Mouse (Mus musculus): ENCODE measurements around the gene Ffar4. TPM values are rescaled to one million over a fixed set of nuclear protein-coding genes. Genes with fewer than 3 reads are reported as not detected.
A peak's percentile ranks its signal among the peaks of the same experiment; 100 is the strongest.

Ffar4 gene
- polyA plus RNA-seq, 1 experiment from 2014 or later = 0.46 TPM

DNA sequence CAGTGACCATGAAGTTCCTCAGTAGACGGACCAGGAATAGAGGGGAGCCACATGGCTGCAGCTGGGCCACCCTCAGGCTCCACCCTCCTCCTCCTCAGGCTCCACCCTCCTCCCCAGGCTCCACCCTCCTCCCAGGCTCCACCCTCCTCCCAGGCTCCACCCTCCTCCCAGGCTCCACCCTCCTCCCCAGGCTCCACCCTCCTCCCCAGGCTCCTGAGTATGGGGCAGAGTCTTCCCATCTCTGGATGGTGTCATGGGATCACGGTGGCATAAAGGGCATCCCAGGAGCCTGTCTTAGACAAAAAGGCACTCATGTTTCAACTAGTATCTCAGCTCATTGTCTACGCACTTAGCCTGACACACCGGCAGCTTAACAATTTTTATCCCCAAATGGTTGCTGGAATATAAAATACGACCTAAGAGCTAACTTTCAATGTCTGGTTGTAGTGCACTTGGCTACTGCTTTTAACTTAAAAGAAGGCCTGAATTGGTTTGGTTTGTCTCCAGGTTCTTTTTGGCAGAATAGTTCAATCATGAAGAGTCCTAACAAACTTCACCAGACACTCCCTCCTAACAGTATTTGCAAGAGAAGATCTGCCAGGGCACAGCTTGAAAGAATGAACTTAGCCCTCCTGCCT is 23.4 kb downstream of the Ffar4 start:
- no peaks in the 10 kb centered on the region for H3K9me3 ChIP-seq (ENCODE audit: control insufficient read depth, low read length)
- H3K4me3 ChIP-seq (ENCODE audit: low read length) = no peak overlapping the region
- H3K36me3 ChIP-seq (ENCODE audit: control insufficient read depth, insufficient read depth, low read length) = no peaks in the 10 kb centered on the region
- H3K9ac ChIP-seq (ENCODE audit: low read depth, low read length) = no peak overlapping the region
- H3K27me3 ChIP-seq (replicated peaks; ENCODE audit: control insufficient read depth, insufficient read depth, low read length) = 0 out of 2 replicates have a peak, but pooled peaks cover 2% of the 10 kb centered on the region
- H3K27ac ChIP-seq (ENCODE audit: low read depth, low read length) = no peak overlapping the region
- no peak for ATAC-seq
- 78% methylated on average over 5 of the region's 5 CpGs for WGBS
- H3K4me2 ChIP-seq (ENCODE audit: low read length) = no peak overlapping the region
- peaks cover 4% of the 10 kb centered on the region; the same call in 1 of the 2 replicates for H3K4me1 ChIP-seq (ENCODE audit: control insufficient read depth, insufficient read depth, low read depth, low read length)

DNA sequence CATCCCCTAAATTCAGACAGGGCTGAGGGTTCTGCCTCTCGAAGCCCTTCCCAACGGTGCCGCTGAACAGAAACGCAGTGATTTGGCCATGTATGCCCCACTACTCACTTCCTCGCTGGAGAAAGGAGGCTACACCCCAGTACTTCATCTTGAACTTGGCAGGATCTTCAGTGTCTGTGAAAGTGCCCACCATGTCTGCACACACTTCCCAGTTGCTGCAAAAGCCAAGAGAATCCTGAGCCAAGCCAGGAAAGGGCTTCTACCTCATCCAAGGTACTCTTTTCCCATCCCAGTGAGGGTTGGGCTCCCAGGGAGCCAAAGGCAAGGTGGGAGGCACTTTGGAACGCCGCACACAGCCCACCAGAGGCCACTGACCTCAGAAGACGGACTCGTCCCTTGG is 27.1 kb downstream of the Ffar4 start:
- Histone ChIP-seq H3K9me3 (ENCODE audit: control insufficient read depth, low read length) (no peaks in the 10 kb centered on the region), H3K27me3 (replicated peaks; ENCODE audit: control insufficient read depth, insufficient read depth, low read length) (peaks cover 4% of the 10 kb centered on the region; the same call in 1 of the 2 replicates), H3K4me2 (ENCODE audit: low read length) (peak overlapping the region; percentile 89), H3K4me3 (ENCODE audit: low read length) (peak overlapping the region; percentile 62), H3K36me3 (ENCODE audit: control insufficient read depth, insufficient read depth, low read length) (no peaks in the 10 kb centered on the region), H3K27ac (ENCODE audit: low read depth, low read length) (no peak overlapping the region), H3K4me1 (ENCODE audit: control insufficient read depth, insufficient read depth, low read depth, low read length) (peaks cover 4% of the 10 kb centered on the region; the same call in 1 of the 2 replicates), H3K9ac (ENCODE audit: low read depth, low read length) (no peak overlapping the region)
- 33% methylated on average over 9 of the region's 9 CpGs for WGBS
- peak; percentile 48 for ATAC-seq

DNA sequence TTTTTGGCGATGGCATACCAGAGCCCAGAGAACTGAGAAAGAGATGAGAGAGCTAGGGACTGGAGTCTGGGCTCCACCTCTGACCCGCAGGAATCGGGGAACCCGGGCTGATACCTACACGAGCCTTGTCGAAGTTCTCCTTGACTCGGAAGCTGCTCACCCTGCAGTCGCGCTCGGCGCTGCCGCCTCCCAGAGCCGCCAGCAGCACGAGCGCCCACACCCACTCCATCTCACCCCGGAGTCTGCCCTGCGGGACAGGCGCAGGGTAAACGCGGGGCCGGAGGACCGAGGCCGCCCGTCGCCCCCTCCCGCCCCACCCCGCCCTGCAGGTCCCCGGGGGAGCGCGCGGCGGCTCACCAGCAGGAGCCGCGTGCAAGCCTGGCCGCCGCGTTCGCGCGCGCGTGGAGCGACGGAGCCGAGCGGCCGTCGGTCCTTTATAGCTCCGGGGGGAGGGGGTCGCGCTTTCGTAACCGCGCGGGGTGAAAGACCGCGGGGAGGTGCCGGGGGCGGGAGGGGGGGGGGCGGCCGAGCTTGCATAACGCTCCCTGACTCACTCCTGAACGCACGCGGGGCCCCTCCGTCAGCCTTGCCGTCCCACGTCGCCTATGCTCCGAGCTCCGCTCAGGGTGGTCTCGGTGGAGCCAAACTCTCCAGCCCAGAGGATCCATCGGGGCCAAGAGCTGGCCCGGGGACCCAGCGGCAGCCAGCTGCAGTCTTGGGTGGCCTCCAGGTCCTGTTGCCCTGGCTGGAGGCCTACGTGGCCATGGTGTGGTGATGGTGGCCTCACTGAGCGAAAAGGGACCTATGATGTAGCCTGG is 27.7 kb downstream of the Ffar4 start:
- Histone ChIP-seq H3K9ac (ENCODE audit: low read depth, low read length) (peak overlapping the region; percentile 70), H3K36me3 (ENCODE audit: control insufficient read depth, insufficient read depth, low read length) (no peaks in the 10 kb centered on the region), H3K4me2 (ENCODE audit: low read length) (peak overlapping the region; percentile 89), H3K27ac (ENCODE audit: low read depth, low read length) (no peak overlapping the region), H3K9me3 (ENCODE audit: control insufficient read depth, low read length) (no peaks in the 10 kb centered on the region), H3K4me3 (ENCODE audit: low read length) (peak overlapping the region; percentile 62), H3K27me3 (replicated peaks; ENCODE audit: control insufficient read depth, insufficient read depth, low read length) (peaks cover 4% of the 10 kb centered on the region; the same call in 1 of the 2 replicates), H3K4me1 (ENCODE audit: control insufficient read depth, insufficient read depth, low read depth, low read length) (peaks cover 4% of the 10 kb centered on the region; the same call in 1 of the 2 replicates)
- 1% methylated on average over 63 of the region's 77 CpGs for WGBS
- peak; percentile 86 for ATAC-seq

DNA sequence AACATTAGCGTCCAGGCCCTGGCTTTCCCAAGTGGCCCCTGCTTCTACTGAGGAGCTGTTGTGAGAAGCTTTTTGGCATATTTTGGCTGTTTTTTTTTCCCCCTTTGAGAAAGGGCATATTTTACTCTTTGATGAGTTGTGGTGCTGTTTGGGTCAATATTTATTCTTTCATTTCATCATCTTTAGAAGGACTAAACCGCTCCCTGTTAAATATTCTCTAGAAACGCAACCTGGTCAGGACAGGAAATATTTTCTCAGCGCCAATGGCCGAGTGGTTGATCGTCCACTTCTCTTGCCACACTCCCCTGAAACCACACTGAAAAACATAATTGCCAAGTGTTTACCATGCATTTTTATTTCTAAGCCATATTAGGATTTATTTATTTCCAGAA is 28.3 kb downstream of the Ffar4 start, which contains the start of gene Rbp4:
Rbp4 (minus strand) TSS at position 63 of the 392 bp plus-strand sequence.
- Histone ChIP-seq H3K9me3 (ENCODE audit: control insufficient read depth, low read length) (no peaks in the 10 kb centered on the region), H3K36me3 (ENCODE audit: control insufficient read depth, insufficient read depth, low read length) (no peaks in the 10 kb centered on the region), H3K4me3 (ENCODE audit: low read length) (peak within 1 kb of the TSS; percentile 62), H3K9ac (ENCODE audit: low read depth, low read length) (peak within 1 kb of the TSS; percentile 70), H3K4me2 (ENCODE audit: low read length) (peak within 1 kb of the TSS; percentile 89), H3K4me1 (ENCODE audit: control insufficient read depth, insufficient read depth, low read depth, low read length) (peaks cover 4% of the 10 kb centered on the region; the same call in 1 of the 2 replicates), H3K27ac (ENCODE audit: low read depth, low read length) (no peak within 1 kb of the TSS), H3K27me3 (replicated peaks; ENCODE audit: control insufficient read depth, insufficient read depth, low read length) (peaks cover 4% of the 10 kb centered on the region; the same call in 1 of the 2 replicates)
- 69% methylated on average over 6 of the region's 6 CpGs for WGBS
- no peak for ATAC-seq

DNA sequence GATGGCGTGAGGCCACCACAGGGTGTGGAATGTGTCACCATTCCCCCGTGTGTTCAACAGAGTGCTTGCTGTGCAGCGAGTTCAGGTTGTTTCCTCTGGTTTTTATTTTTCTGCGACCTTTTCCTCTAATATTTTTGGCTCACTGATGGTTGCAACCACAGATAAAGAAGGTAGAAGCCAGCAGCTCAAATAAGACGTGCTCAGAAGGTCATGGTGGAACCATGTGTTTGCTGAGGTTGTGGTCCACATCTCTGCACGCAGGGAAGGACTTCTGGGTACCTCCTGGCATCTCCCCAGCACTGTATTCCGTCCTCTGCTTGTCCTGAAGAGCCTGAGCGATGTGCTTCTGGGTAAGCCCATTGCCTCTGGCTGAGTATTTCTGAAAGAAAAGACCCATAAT is 29.8 kb downstream of the Ffar4 start:
- Histone ChIP-seq H3K36me3 (ENCODE audit: control insufficient read depth, insufficient read depth, low read length) (no peaks in the 10 kb centered on the region), H3K9me3 (ENCODE audit: control insufficient read depth, low read length) (no peaks in the 10 kb centered on the region), H3K27me3 (replicated peaks; ENCODE audit: control insufficient read depth, insufficient read depth, low read length) (peaks cover 4% of the 10 kb centered on the region; the same call in 1 of the 2 replicates), H3K4me1 (ENCODE audit: control insufficient read depth, insufficient read depth, low read depth, low read length) (peaks cover 4% of the 10 kb centered on the region; the same call in 1 of the 2 replicates), H3K27ac (ENCODE audit: low read depth, low read length) (no peak overlapping the region), H3K4me2 (ENCODE audit: low read length) (no peak overlapping the region), H3K9ac (ENCODE audit: low read depth, low read length) (no peak overlapping the region), H3K4me3 (ENCODE audit: low read length) (no peak overlapping the region)
- no peak for ATAC-seq
- WGBS = 73% methylated on average over 8 of the region's 8 CpGs

DNA sequence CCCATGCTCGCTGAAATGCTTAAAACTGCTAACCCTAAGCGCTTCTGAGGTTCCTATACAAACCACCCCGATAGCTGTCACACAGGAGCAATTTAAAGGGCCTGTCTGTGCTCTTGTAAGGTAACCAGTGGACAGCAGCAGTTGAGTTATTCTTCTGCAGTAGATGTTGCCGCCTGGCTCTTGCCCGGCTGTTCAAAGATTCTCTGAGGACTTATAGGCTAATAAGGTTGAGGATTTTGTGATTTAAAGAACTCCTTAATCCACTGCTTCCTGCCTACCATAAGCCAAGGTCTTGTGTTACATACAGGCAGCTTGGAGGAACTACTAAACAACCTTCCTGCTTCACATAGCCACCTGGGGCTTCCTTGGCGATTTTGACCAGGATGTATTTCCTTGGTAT is 35.6 kb downstream of the Ffar4 start, which contains the start of gene Pde6c:
Pde6c (plus strand) TSS at position 301 of the 400 bp plus-strand sequence.
- 82% methylated on average over 6 of the region's 6 CpGs for WGBS
- H3K36me3 ChIP-seq (ENCODE audit: control insufficient read depth, insufficient read depth, low read length) = no peaks in the 10 kb centered on the region
- ATAC-seq = no peak

DNA sequence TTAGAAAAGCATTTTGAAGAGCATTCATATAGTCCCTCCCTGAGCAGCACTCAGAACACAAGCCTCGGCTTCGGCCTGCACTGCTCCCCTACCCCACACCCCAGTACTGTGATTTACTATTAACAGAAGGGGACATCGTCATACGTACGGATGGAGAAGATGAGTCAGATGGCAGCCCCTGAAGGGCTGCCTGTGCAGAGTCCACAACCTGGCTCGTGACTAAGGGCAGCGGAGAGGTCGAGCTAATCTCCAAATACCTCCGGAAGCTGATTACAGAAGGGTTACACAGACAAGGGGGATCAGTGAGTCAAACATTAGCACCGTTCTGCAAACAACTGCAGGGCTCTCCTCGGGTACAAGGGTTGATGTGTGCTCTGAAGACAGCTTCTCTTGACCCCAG is 37.1 kb downstream of the Ffar4 start:
- Histone ChIP-seq H3K27ac (ENCODE audit: low read depth, low read length) (no peak overlapping the region), H3K27me3 (replicated peaks; ENCODE audit: control insufficient read depth, insufficient read depth, low read length) (no peaks in the 10 kb centered on the region), H3K9me3 (ENCODE audit: control insufficient read depth, low read length) (no peaks in the 10 kb centered on the region), H3K4me2 (ENCODE audit: low read length) (no peak overlapping the region), H3K4me3 (ENCODE audit: low read length) (no peak overlapping the region), H3K4me1 (ENCODE audit: control insufficient read depth, insufficient read depth, low read depth, low read length) (no peaks in the 10 kb centered on the region), H3K9ac (ENCODE audit: low read depth, low read length) (no peak overlapping the region), H3K36me3 (ENCODE audit: control insufficient read depth, insufficient read depth, low read length) (no peaks in the 10 kb centered on the region)
- WGBS = 86% methylated on average over 11 of the region's 11 CpGs
- no peak for ATAC-seq

More for the DNA sequence above, 35.6 kb downstream of the Ffar4 start, which contains the start of gene Pde6c:
- no peak within 1 kb of the TSS for H3K9ac ChIP-seq (ENCODE audit: low read depth, low read length)
- no peak within 1 kb of the TSS for H3K4me3 ChIP-seq (ENCODE audit: low read length)
- no peaks in the 10 kb centered on the region for H3K9me3 ChIP-seq (ENCODE audit: control insufficient read depth, low read length)
- no peak within 1 kb of the TSS for H3K27ac ChIP-seq (ENCODE audit: low read depth, low read length)
- no peaks in the 10 kb centered on the region for H3K27me3 ChIP-seq (replicated peaks; ENCODE audit: control insufficient read depth, insufficient read depth, low read length)
- H3K4me1 ChIP-seq (ENCODE audit: control insufficient read depth, insufficient read depth, low read depth, low read length) = no peaks in the 10 kb centered on the region
- no peak within 1 kb of the TSS for H3K4me2 ChIP-seq (ENCODE audit: low read length)

DNA sequence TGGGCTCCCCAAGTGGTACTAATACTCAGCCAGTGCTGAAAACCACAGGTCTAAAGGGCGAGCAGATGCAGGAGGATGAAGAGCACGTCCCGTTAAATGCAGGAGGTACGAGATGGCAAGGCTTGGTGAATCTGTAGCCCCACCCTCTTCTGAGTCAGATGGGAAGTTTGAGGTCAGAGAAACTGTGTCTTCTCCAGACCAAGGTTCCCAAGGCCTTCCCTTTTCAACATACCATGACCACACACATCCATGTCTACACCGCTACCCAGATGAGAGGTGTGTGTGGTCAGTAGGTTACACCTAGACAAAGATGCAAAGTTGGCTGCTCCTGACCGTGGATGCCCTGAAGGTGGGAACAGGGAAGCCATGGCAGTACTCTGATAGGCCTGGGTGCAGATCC is 37.9 kb downstream of the Ffar4 start:
- no peaks in the 10 kb centered on the region for H3K4me1 ChIP-seq (ENCODE audit: control insufficient read depth, insufficient read depth, low read depth, low read length)
- no peak overlapping the region for H3K27ac ChIP-seq (ENCODE audit: low read depth, low read length)
- no peak overlapping the region for H3K9ac ChIP-seq (ENCODE audit: low read depth, low read length)
- WGBS = 85% methylated on average over 6 of the region's 6 CpGs
- H3K27me3 ChIP-seq (replicated peaks; ENCODE audit: control insufficient read depth, insufficient read depth, low read length) = no peaks in the 10 kb centered on the region
- no peak overlapping the region for H3K4me2 ChIP-seq (ENCODE audit: low read length)
- ATAC-seq = no peak
- H3K9me3 ChIP-seq (ENCODE audit: control insufficient read depth, low read length) = no peaks in the 10 kb centered on the region
- H3K4me3 ChIP-seq (ENCODE audit: low read length) = no peak overlapping the region
- H3K36me3 ChIP-seq (ENCODE audit: control insufficient read depth, insufficient read depth, low read length) = no peaks in the 10 kb centered on the region

Measured in hindbrain, embryonic 16.5 days (tissue).